Mouse (Mus musculus) stomach, embryonic 14.5 days (tissue): ENCODE data around the gene Npm3. TPM values are rescaled to one million over a fixed set of nuclear protein-coding genes. Genes with fewer than 3 reads are reported as not detected.

Experiments used
- ATAC-seq: fragments of 200-750 bp; cut with Nextera tagmentation; 2 replicates; pipeline ENCODE4 v1.8.0; 2017; ENCODE audit warnings: low read depth, moderate TSS enrichment; ENCODE audit not compliant: insufficient number of reproducible peaks, insufficient read depth, low FRiP score
- H3K27ac ChIP-seq: fragments of 300-500 bp; sonication (generic); 2 replicates; pipeline ENCODE4 v1.5.1; 2014; ENCODE audit warnings: mild to moderate bottlenecking, low read length, moderate library complexity, mixed read lengths
- H3K27me3 ChIP-seq: fragments of 300-500 bp; sonication (generic); 2 replicates; pipeline ENCODE4 v1.6.1; 2014; ENCODE audit warnings: low read length, control low read depth, mixed read lengths; ENCODE audit not compliant: control insufficient read depth, insufficient read depth
- H3K36me3 ChIP-seq: fragments of 300-500 bp; sonication (generic); 2 replicates; pipeline ENCODE4 v1.6.1; 2014; ENCODE audit warnings: mild to moderate bottlenecking, control low read depth, low read length, moderate library complexity, mixed read lengths; ENCODE audit not compliant: control insufficient read depth, insufficient read depth
- H3K4me1 ChIP-seq: fragments of 300-500 bp; sonication (generic); 2 replicates; pipeline ENCODE4 v1.6.1; 2014; ENCODE audit warnings: low read length, control low read depth, mixed read lengths; ENCODE audit not compliant: control insufficient read depth, insufficient read depth
- H3K4me2 ChIP-seq: fragments of 300-500 bp; sonication (generic); replicated peaks from 2 replicates; pipeline ENCODE4 v1.6.1; 2014; ENCODE audit warnings: low read depth, low read length, control low read depth
- H3K4me3 ChIP-seq: fragments of 300-500 bp; sonication (generic); 2 replicates; pipeline ENCODE4 v1.5.1; 2014; ENCODE audit warnings: low read depth, low read length, control low read depth
- H3K9ac ChIP-seq: fragments of 300-500 bp; sonication (generic); replicated peaks from 2 replicates; pipeline ENCODE4 v1.6.1; 2014; ENCODE audit warnings: low read depth, mild to moderate bottlenecking, control low read depth, low read length, moderate library complexity, mixed read lengths
- H3K9me3 ChIP-seq: fragments of 300-500 bp; sonication (generic); 2 replicates; pipeline ENCODE4 v1.6.1; 2016; ENCODE audit warnings: low read depth, low read length, control low read depth; ENCODE audit not compliant: control insufficient read depth
- WGBS: fragments of 180-500 bp; shearing (Covaris S2); extraction: QIAGEN DNeasy Blood & Tissue Kit; methylation state at CpG from one replicate; pipeline ENCODE4 v1.1.7; 2014; 5-methylcytosine and 5-hydroxymethylcytosine counted together
- polyA plus RNA-seq: library from polyadenylated mRNA; unstranded; fragments of >200 nt; fragmentation: Nextera tagmentation; extraction: Ambion mirVana; gene quantifications from 2 replicates; pipeline ENCODE4 v1.2.1, GENCODE M21; 2014

The Npm3 gene
- polyA plus RNA-seq, 1 experiment from 2014 or later: 14.8 TPM

GRCm38 (mm10) chr19:45740817-45741216, 8.6 kb downstream of the Npm3 start:
- Histone ChIP-seq H3K27ac (no peak overlapping the region), H3K4me2 (no peak overlapping the region), H3K36me3 (no peaks in the 10 kb centered on the region), H3K4me3 (no peak overlapping the region), H3K9ac (no peak overlapping the region), H3K4me1 (peaks cover 21% of the 10 kb centered on the region), H3K27me3 (peaks cover 79% of the 10 kb centered on the region), H3K9me3 (no peaks in the 10 kb centered on the region)
- WGBS: 7% methylated on average over 7 of the region's 7 CpGs
- no peak for ATAC-seq

GRCm38 (mm10) chr19:45740233-45740632, 9.2 kb downstream of the Npm3 start:
- ATAC-seq: no peak
- Histone ChIP-seq H3K9me3 (no peaks in the 10 kb centered on the region), H3K4me2 (no peak overlapping the region), H3K4me1 (peaks cover 21% of the 10 kb centered on the region), H3K27ac (no peak overlapping the region), H3K27me3 (peaks cover 74% of the 10 kb centered on the region), H3K36me3 (no peaks in the 10 kb centered on the region), H3K9ac (no peak overlapping the region), H3K4me3 (no peak overlapping the region)
- 9% methylated on average over 13 of the region's 13 CpGs for WGBS

GRCm38 (mm10) chr19:45738521-45738920, 10.9 kb downstream of the Npm3 start:
- no peak for ATAC-seq
- Histone ChIP-seq H3K27ac (no peak overlapping the region), H3K4me3 (no peak overlapping the region), H3K9ac (no peak overlapping the region), H3K27me3 (peaks cover 64% of the 10 kb centered on the region), H3K4me2 (no peak overlapping the region), H3K9me3 (no peaks in the 10 kb centered on the region), H3K36me3 (no peaks in the 10 kb centered on the region), H3K4me1 (peaks cover 21% of the 10 kb centered on the region)
- 82% methylated on average over 5 of the region's 5 CpGs for WGBS

GRCm38 (mm10) chr19:45737846-45738484, 11.4 kb downstream of the Npm3 start:
- Histone ChIP-seq H3K36me3 (no peaks in the 10 kb centered on the region), H3K9ac (no peak overlapping the region), H3K27ac (no peak overlapping the region), H3K4me3 (no peak overlapping the region), H3K27me3 (peaks cover 61% of the 10 kb centered on the region), H3K4me1 (peaks cover 20% of the 10 kb centered on the region), H3K9me3 (no peaks in the 10 kb centered on the region), H3K4me2 (no peak overlapping the region)
- WGBS: 84% methylated on average over 10 of the region's 10 CpGs
- ATAC-seq: no peak

- 20% methylated on average over 21 of the region's 23 CpGs for WGBS
- ATAC-seq: peak; percentile 39
- H3K27ac ChIP-seq: no peak overlapping the region
These were observed 12.1 kb downstream of the Npm3 start for GRCm38 (mm10) chr19:45737208-45737845.

GRCm38 (mm10) chr19:45736855-45737207, 12.6 kb downstream of the Npm3 start:
- Histone ChIP-seq H3K4me1 (peaks cover 12% of the 10 kb centered on the region; the same call in 1 of the 2 replicates), H3K27ac (no peak overlapping the region), H3K4me3 (peak overlapping the region; percentile 13; the same call in 1 of the 2 replicates), H3K4me2 (peak overlapping the region; percentile 54), H3K36me3 (no peaks in the 10 kb centered on the region), H3K27me3 (peaks cover 56% of the 10 kb centered on the region), H3K9me3 (no peaks in the 10 kb centered on the region), H3K9ac (no peak overlapping the region)
- peak; percentile 50; the same call in 1 of the 2 replicates for ATAC-seq
- under 1% methylated on average over 28 of the region's 28 CpGs for WGBS

More at GRCm38 (mm10) chr19:45737208-45737845, 12.1 kb downstream of the Npm3 start:
- Histone ChIP-seq H3K9me3 (no peaks in the 10 kb centered on the region), H3K27me3 (peaks cover 60% of the 10 kb centered on the region), H3K9ac (no peak overlapping the region), H3K4me3 (peak overlapping the region; percentile 13; the same call in 1 of the 2 replicates), H3K4me2 (peak overlapping the region; percentile 54), H3K36me3 (no peaks in the 10 kb centered on the region), H3K4me1 (peaks cover 16% of the 10 kb centered on the region)

GRCm38 (mm10) chr19:45736241-45736640, 13.2 kb downstream of the Npm3 start:
- H3K4me1 ChIP-seq: peaks cover 9% of the 10 kb centered on the region; the same call in 1 of the 2 replicates
- no peaks in the 10 kb centered on the region for H3K9me3 ChIP-seq
- no peak overlapping the region for H3K9ac ChIP-seq
- no peaks in the 10 kb centered on the region for H3K36me3 ChIP-seq
- H3K4me3 ChIP-seq: no peak overlapping the region
- 88% methylated on average over 1 of the region's 1 CpGs for WGBS
- H3K4me2 ChIP-seq: no peak overlapping the region
- no peak overlapping the region for H3K27ac ChIP-seq
- ATAC-seq: no peak
- H3K27me3 ChIP-seq: peaks cover 50% of the 10 kb centered on the region

GRCm38 (mm10) chr19:45734762-45735161, 14.6 kb downstream of the Npm3 start:
- no peaks in the 10 kb centered on the region for H3K9me3 ChIP-seq
- H3K4me3 ChIP-seq: no peak overlapping the region
- no peak overlapping the region for H3K27ac ChIP-seq
- no peak overlapping the region for H3K9ac ChIP-seq
- WGBS: 43% methylated on average over 7 of the region's 7 CpGs
- no peaks in the 10 kb centered on the region for H3K36me3 ChIP-seq
- H3K4me2 ChIP-seq: no peak overlapping the region
- H3K4me1 ChIP-seq: peaks cover 9% of the 10 kb centered on the region; the same call in 1 of the 2 replicates
- no peak for ATAC-seq
- peaks cover 42% of the 10 kb centered on the region for H3K27me3 ChIP-seq
